Mouse (Mus musculus) embryo, embryonic 10.5 days (tissue): ENCODE measurements around the gene Gm20388.

ENCODE experiments used
- DNase-seq: peaks from one replicate; pipeline ENCODE4 v3.0.0-alpha.2; 2015; ENCODE audit warnings: low spot score

Gm20388 gene

GRCm38 (mm10) chr8:120532517-120533215 is 622.0 kb downstream of the Gm20388 start:
- no peak for DNase-seq

- no peak for DNase-seq
Observed at GRCm38 (mm10) chr8:120533380-120533779, 622.7 kb downstream of the Gm20388 start.

- DNase-seq = no peak
Observed at GRCm38 (mm10) chr8:120534080-120534479, 623.4 kb downstream of the Gm20388 start.

GRCm38 (mm10) chr8:120534504-120535368 is 624.1 kb downstream of the Gm20388 start:
- peak; percentile 95 for DNase-seq

GRCm38 (mm10) chr8:120535452-120536305 is 625.0 kb downstream of the Gm20388 start:
- peak; percentile 67 for DNase-seq

- DNase-seq = no peak
Observed at GRCm38 (mm10) chr8:120536306-120537206, 625.9 kb downstream of the Gm20388 start.

- DNase-seq = peak; percentile 84
Observed at GRCm38 (mm10) chr8:120537207-120537817, 626.7 kb downstream of the Gm20388 start.

- DNase-seq = peak; percentile 81
Observed at GRCm38 (mm10) chr8:120537818-120538396, 627.3 kb downstream of the Gm20388 start.

- DNase-seq = peak; percentile 88
Observed at GRCm38 (mm10) chr8:120538397-120539240, 628.0 kb downstream of the Gm20388 start.

- no peak for DNase-seq
Observed at GRCm38 (mm10) chr8:120539381-120539774, 628.7 kb downstream of the Gm20388 start.

GRCm38 (mm10) chr8:120539775-120540625 is 629.4 kb downstream of the Gm20388 start:
- no peak for DNase-seq

- DNase-seq = no peak
Observed at GRCm38 (mm10) chr8:120542995-120543394, 632.4 kb downstream of the Gm20388 start.

- no peak for DNase-seq
Observed at GRCm38 (mm10) chr8:120543416-120544055, 632.9 kb downstream of the Gm20388 start.

GRCm38 (mm10) chr8:120544155-120544554 is 633.5 kb downstream of the Gm20388 start:
- DNase-seq = no peak

- no peak for DNase-seq
Observed at GRCm38 (mm10) chr8:120547562-120547961, 636.9 kb downstream of the Gm20388 start.

GRCm38 (mm10) chr8:120548313-120548761 is 637.7 kb downstream of the Gm20388 start:
- DNase-seq = no peak

- DNase-seq = peak; percentile 81
Observed at GRCm38 (mm10) chr8:120549321-120549921, 638.8 kb downstream of the Gm20388 start.
